Comparison of ENCODE assay signal across 19 mouse cellular contexts in the genomic region with DNA sequence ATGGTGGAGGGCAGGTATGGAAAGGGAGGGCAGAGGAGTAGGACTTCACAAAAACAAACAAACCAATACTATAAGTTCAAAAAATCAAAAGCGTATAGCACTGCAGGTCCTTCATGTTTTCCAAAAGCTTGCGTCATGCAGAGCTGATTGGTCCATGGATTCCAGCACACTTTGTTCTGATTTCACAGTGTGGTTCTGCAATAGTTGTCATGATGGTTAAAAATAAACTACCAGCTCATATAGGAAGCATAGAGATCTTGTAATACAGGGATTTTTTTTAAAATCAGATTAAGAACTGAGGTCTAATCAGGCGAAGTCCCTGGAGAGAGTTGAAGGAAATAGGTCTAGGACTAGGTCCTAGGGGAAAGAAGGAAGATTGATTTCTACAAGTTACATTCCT.
DNase-seq lines count a peak whose midpoint lies in the region; ATAC-seq and TF ChIP-seq lines count a peak whose summit lies in the region.
"Had no signal": no experiment of that assay in that cellular context is flagged by ENCODE, and none has a peak within 500 bp of the region (broad histone marks: within the 10 kb centered on the region; RNA-seq: fewer than 3 reads in every experiment).

No protein-coding gene starts in this region.

- 82% methylated on average over 3 of the region's 3 CpGs for WGBS in heart, embryonic 10.5 days
- 63% methylated on average over 3 of the region's 3 CpGs for WGBS in stomach, embryonic 16.5 days
- 61% methylated on average over 3 of the region's 3 CpGs for WGBS in stomach, postnatal 0 days

- no peak for TF ChIP-seq EP300 in stomach, postnatal 0 days (optimal IDR thresholded peaks at IDR 0.05)

- H3K4me2 ChIP-seq in stomach, embryonic 16.5 days (ENCODE audit: low read depth, low read length): no peak overlapping the region
- H3K4me2 ChIP-seq in stomach, postnatal 0 days (replicated peaks; ENCODE audit: low read depth): no peak overlapping the region
- H3K4me2 ChIP-seq: heart, embryonic 13.5 days; midbrain, embryonic 12.5 days; neural tube, embryonic 15.5 days had no signal

- H3K9me3 ChIP-seq in heart, embryonic 10.5 days: no peaks in the 10 kb centered on the region
- no peaks in the 10 kb centered on the region for H3K9me3 ChIP-seq in stomach, embryonic 16.5 days (replicated peaks; ENCODE audit: control insufficient read depth, low read length)
- H3K9me3 ChIP-seq in stomach, postnatal 0 days (ENCODE audit: control insufficient read depth, low read length): no peaks in the 10 kb centered on the region
- H3K9me3 ChIP-seq: heart, embryonic 13.5 days; hindbrain, embryonic 10.5 days; midbrain, embryonic 12.5 days; neural tube, embryonic 15.5 days had no signal

- H3K4me3 ChIP-seq in heart, embryonic 10.5 days: no peak overlapping the region
- no peak overlapping the region for H3K4me3 ChIP-seq in stomach, embryonic 16.5 days (replicated peaks; ENCODE audit: low read length)
- H3K4me3 ChIP-seq in stomach, postnatal 0 days (ENCODE audit: low read depth, low read length): no peak overlapping the region
- H3K4me3 ChIP-seq: gastrocnemius, adult 2 months; heart, embryonic 13.5 days; hindbrain, embryonic 10.5 days; layer of hippocampus, adult 2 months; midbrain, embryonic 12.5 days; neural tube, embryonic 15.5 days had no signal

- ATAC-seq in stomach, embryonic 16.5 days (ENCODE audit: insufficient read depth, low FRiP score): peak; percentile 33; the same call in 1 of the 2 replicates
- ATAC-seq in stomach, postnatal 0 days (ENCODE audit: low FRiP score, low TSS enrichment): no peak

- DNase-seq in adrenal gland, postnatal 10 days: peak; percentile 40
- no peak for DNase-seq in adrenal gland, postnatal 4 days (ENCODE audit: low spot score in 2 of 2)
- peak; percentile 26 for DNase-seq in heart, adult 8-10 months (ENCODE audit: low spot score)
- DNase-seq in heart, embryonic 10.5 days (ENCODE audit: low spot score): no peak
- no peak for DNase-seq in stomach, postnatal 0 days (ENCODE audit: low spot score)
- DNase-seq in skeletal muscle tissue, adult 2 months (ENCODE audit: low read depth, low spot score): peak; percentile 21
- DNase-seq in urinary bladder, postnatal 14 days (ENCODE audit: low spot score): no peak
- DNase-seq: cerebellum, adult 11-12 months; cerebellum, postnatal 25 days; gastrocnemius, adult 2 months; lung, adult 2 months; thymus, adult 18-20 months had no signal

- H3K9ac ChIP-seq in stomach, embryonic 16.5 days (ENCODE audit: low read length): no peak overlapping the region
- no peak overlapping the region for H3K9ac ChIP-seq in stomach, postnatal 0 days (ENCODE audit: low read length)
- H3K9ac ChIP-seq: heart, embryonic 13.5 days; midbrain, embryonic 12.5 days; neural tube, embryonic 15.5 days had no signal

- 0 out of 2 replicates have a peak, but pooled peaks cover 8% of the 10 kb centered on the region for H3K4me1 ChIP-seq in heart, embryonic 10.5 days
- H3K4me1 ChIP-seq in stomach, embryonic 16.5 days (ENCODE audit: control insufficient read depth, insufficient read depth, low read length): no peaks in the 10 kb centered on the region
- no peaks in the 10 kb centered on the region for H3K4me1 ChIP-seq in stomach, postnatal 0 days (replicated peaks; ENCODE audit: control insufficient read depth, insufficient read depth)
- H3K4me1 ChIP-seq: hindbrain, embryonic 10.5 days; midbrain, embryonic 12.5 days; neural tube, embryonic 15.5 days had no signal

- H3K27me3 ChIP-seq in heart, embryonic 10.5 days (ENCODE audit: insufficient read depth, poor library complexity, severe bottlenecking): no peaks in the 10 kb centered on the region
- H3K27me3 ChIP-seq in stomach, embryonic 16.5 days (ENCODE audit: control insufficient read depth, insufficient read depth, low read length): no peaks in the 10 kb centered on the region
- H3K27me3 ChIP-seq in stomach, postnatal 0 days (ENCODE audit: control insufficient read depth, insufficient read depth, low read length): no peaks in the 10 kb centered on the region
- H3K27me3 ChIP-seq: CH12.LX; heart, embryonic 13.5 days; midbrain, embryonic 12.5 days; neural tube, embryonic 15.5 days had no signal

- TF ChIP-seq CTCF in stomach, postnatal 0 days (IDR thresholded peaks at IDR 0.05; ENCODE audit: low read depth): no peak

- H3K36me3 ChIP-seq in heart, embryonic 10.5 days: no peaks in the 10 kb centered on the region
- H3K36me3 ChIP-seq in stomach, embryonic 16.5 days (ENCODE audit: control insufficient read depth, insufficient read depth, low read length): no peaks in the 10 kb centered on the region
- H3K36me3 ChIP-seq in stomach, postnatal 0 days (ENCODE audit: control insufficient read depth, insufficient read depth, low read length): no peaks in the 10 kb centered on the region
- H3K36me3 ChIP-seq: heart, embryonic 13.5 days; hindbrain, embryonic 10.5 days; midbrain, embryonic 12.5 days; neural tube, embryonic 15.5 days had no signal

- no peak overlapping the region for H3K27ac ChIP-seq in heart, embryonic 10.5 days
- no peak overlapping the region for H3K27ac ChIP-seq in stomach, embryonic 16.5 days (ENCODE audit: low read length)
- H3K27ac ChIP-seq in stomach, postnatal 0 days (replicated peaks): no peak overlapping the region
- H3K27ac ChIP-seq: gastrocnemius, adult 2 months; heart, embryonic 13.5 days; hindbrain, embryonic 10.5 days; layer of hippocampus, adult 2 months; midbrain, embryonic 12.5 days; neural tube, embryonic 15.5 days had no signal

Comparison
In these comparisons a context has a peak if more than half of its experiments do, and no peak if none do; other contexts are left out.
1. DNase-seq: peak in adrenal gland, postnatal 10 days (single experiment), heart, adult 8-10 months (single experiment) and skeletal muscle tissue, adult 2 months (single experiment); none in adrenal gland, postnatal 4 days (0 of 2), heart, embryonic 10.5 days (single experiment), stomach, postnatal 0 days (single experiment) and urinary bladder, postnatal 14 days (single experiment).